Mouse (Mus musculus) CH12.LX (cell line): ENCODE results near the gene Ctnna3. TPM values are rescaled to one million over a fixed set of nuclear protein-coding genes. Genes with fewer than 3 reads are reported as not detected.

Experiments
- DNase-seq: peaks from one replicate; pipeline ENCODE4 v3.0.0-alpha.2; 2013; ENCODE audit errors: extremely low read depth
- H3K27ac ChIP-seq: 2 replicates; pipeline ENCODE4 v1.5.1; 2012; ENCODE audit warnings: low read depth, mild to moderate bottlenecking, control low read depth, moderate library complexity; ENCODE audit not compliant: insufficient read depth
- H3K27me3 ChIP-seq: replicated peaks from 2 replicates; pipeline ENCODE3; 2012; ENCODE audit warnings: inconsistent platforms
- H3K36me3 ChIP-seq, 2 experiments: replicated peaks in 1 of 2; 2 replicates each; pipeline versions ENCODE3 to v1.6.1; 2012; ENCODE audit warnings: inconsistent platforms in 1 of 2, low read length in 1 of 2, mild to moderate bottlenecking in 1 of 2, mixed read lengths in 1 of 2, moderate library complexity in 1 of 2; ENCODE audit not compliant: control insufficient read depth in 1 of 2, insufficient read depth in 1 of 2
- H3K4me1 ChIP-seq, 2 experiments: 2 replicates each; pipeline ENCODE4 v1.6.1; 2012; ENCODE audit warnings: inconsistent platforms in 1 of 2, moderate library complexity in 1 of 2; ENCODE audit not compliant: insufficient read depth in 2 of 2, control insufficient read depth in 1 of 2
- H3K4me2 ChIP-seq: 2 replicates; pipeline ENCODE4 v1.6.1; 2012; ENCODE audit warnings: low read depth, mild to moderate bottlenecking, control low read depth; ENCODE audit not compliant: poor library complexity, insufficient read depth, severe bottlenecking
- H3K4me3 ChIP-seq, 3 experiments: fragments of 150-350 bp in 1 of 3; sonication (generic) in 1 of 3; replicated peaks in 1 of 3; 2 replicates each; pipeline versions ENCODE3 to v1.5.1; 2011 to 2012; ENCODE audit warnings: low read depth in 2 of 3, low read length in 2 of 3, mild to moderate bottlenecking in 2 of 3, moderate library complexity in 2 of 3, control low read depth in 1 of 3, improper control_type of control experiment in 1 of 3, inconsistent platforms in 1 of 3, mixed read lengths in 1 of 3; ENCODE audit not compliant: poor library complexity in 1 of 3
- H3K79me2 ChIP-seq: replicated peaks from 2 replicates; pipeline ENCODE4 v1.6.1; 2012; ENCODE audit warnings: mild to moderate bottlenecking, moderate library complexity; ENCODE audit not compliant: control insufficient read depth, poor library complexity, insufficient read depth, severe bottlenecking; ENCODE audit errors: extremely low read depth
- H3K9ac ChIP-seq: 2 replicates; pipeline ENCODE4 v1.6.1; 2012; ENCODE audit warnings: low read depth, mild to moderate bottlenecking, control low read depth, moderate library complexity; ENCODE audit not compliant: insufficient read depth
- H3K9me3 ChIP-seq: replicated peaks from 2 replicates; pipeline ENCODE3; 2012; ENCODE audit warnings: low read length, inconsistent platforms, mixed read lengths
- CHD1 ChIP-seq: IDR thresholded peaks from 2 replicates; pipeline ENCODE4 v1.6.1; 2012; ENCODE audit warnings: low read depth, low read length, improper control_type of control experiment, inconsistent platforms
- E2F4 ChIP-seq: IDR thresholded peaks from 2 replicates; pipeline ENCODE4 v1.6.1; 2011; ENCODE audit warnings: low read depth, low read length, improper control_type of control experiment; ENCODE audit not compliant: insufficient replicate concordance
- EP300 ChIP-seq: IDR thresholded peaks from 2 replicates; pipeline ENCODE4 v1.6.1; 2011; ENCODE audit warnings: low read length, improper control_type of control experiment
- ETS1 ChIP-seq: conservative IDR thresholded peaks from 2 replicates; pipeline ENCODE4 v1.6.1; 2012; ENCODE audit warnings: low read depth, mild to moderate bottlenecking, inconsistent platforms, low read length, improper control_type of control experiment, moderate library complexity
- GABPA ChIP-seq: IDR thresholded peaks from 2 replicates; pipeline ENCODE4 v1.6.1; 2012; ENCODE audit warnings: low read depth, low read length, improper control_type of control experiment, inconsistent platforms; ENCODE audit not compliant: insufficient replicate concordance
- HCFC1 ChIP-seq: IDR thresholded peaks from 2 replicates; pipeline ENCODE4 v1.6.1; 2012; ENCODE audit warnings: low read depth, mild to moderate bottlenecking, inconsistent platforms, low read length, improper control_type of control experiment
- JUN ChIP-seq: IDR thresholded peaks from 2 replicates; pipeline ENCODE4 v1.6.1; 2011; ENCODE audit warnings: low read depth, mild to moderate bottlenecking, low read length, improper control_type of control experiment, moderate library complexity; ENCODE audit not compliant: insufficient read depth
- JUND ChIP-seq: conservative IDR thresholded peaks from 2 replicates; pipeline ENCODE4 v1.6.1; 2011; ENCODE audit warnings: low read depth, low read length, improper control_type of control experiment
- MAFK ChIP-seq: IDR thresholded peaks from 2 replicates; pipeline ENCODE4 v1.6.1; 2011; ENCODE audit warnings: low read length, improper control_type of control experiment; ENCODE audit not compliant: insufficient replicate concordance
- MAX ChIP-seq: IDR thresholded peaks from 2 replicates; pipeline ENCODE4 v1.6.1; 2011; ENCODE audit warnings: low read length, improper control_type of control experiment
- MEF2A ChIP-seq: IDR thresholded peaks from 2 replicates; pipeline ENCODE4 v1.6.1; 2014; ENCODE audit warnings: low read depth, mild to moderate bottlenecking, inconsistent platforms, low read length, improper control_type of control experiment, borderline replicate concordance
- NELFE ChIP-seq: IDR thresholded peaks from 2 replicates; pipeline ENCODE4 v1.6.1; 2011; ENCODE audit warnings: low read depth, low read length, improper control_type of control experiment
- NRF1 ChIP-seq: IDR thresholded peaks from 2 replicates; pipeline ENCODE4 v1.6.1; 2014; ENCODE audit warnings: low read depth, mild to moderate bottlenecking, inconsistent platforms, low read length, improper control_type of control experiment, moderate library complexity
- PAX5 ChIP-seq: IDR thresholded peaks from 2 replicates; pipeline ENCODE4 v1.6.1; 2012; ENCODE audit warnings: low read length, inconsistent platforms, mixed read lengths
- POLR2A ChIP-seq: IDR thresholded peaks from 2 replicates; pipeline ENCODE4 v1.6.1; 2011; ENCODE audit warnings: low read depth, mild to moderate bottlenecking, improper control_type of control experiment, low read length
- RAD21 ChIP-seq: IDR thresholded peaks from 2 replicates; pipeline ENCODE4 v1.6.1; 2011; ENCODE audit warnings: low read depth, mild to moderate bottlenecking, low read length, improper control_type of control experiment, moderate library complexity
- RCOR1 ChIP-seq: conservative IDR thresholded peaks from 2 replicates; pipeline ENCODE4 v1.6.1; 2012; ENCODE audit warnings: low read depth, mild to moderate bottlenecking, inconsistent platforms, low read length, improper control_type of control experiment
- SIN3A ChIP-seq: IDR thresholded peaks from 2 replicates; pipeline ENCODE4 v1.6.1; 2012; ENCODE audit warnings: low read length, improper control_type of control experiment, inconsistent platforms
- USF1 ChIP-seq: IDR thresholded peaks from 2 replicates; pipeline ENCODE4 v1.6.1; 2014; ENCODE audit warnings: low read depth, mild to moderate bottlenecking, inconsistent platforms, low read length, improper control_type of control experiment
- USF2 ChIP-seq: conservative IDR thresholded peaks from 2 replicates; pipeline ENCODE4 v1.6.1; 2011; ENCODE audit warnings: low read depth, low read length, improper control_type of control experiment
- dilution Hi-C: fragments of 300-500 bp; cut with MboI; formaldehyde crosslinking; loops from 2 replicates; pipeline ENCODE4 v1.14.3; 2020; ENCODE audit warnings: low sequenced_read_pairs; ENCODE audit not compliant: extremely low pct_unique_long_range_greater_than_20kb, extremely low pct_ligation_motif_present
- in situ Hi-C: fragments of 300-500 bp; cut with MboI; formaldehyde crosslinking; loops from 3 replicates; pipeline ENCODE4 v1.14.3; 2019; ENCODE audit warnings: low sequenced_read_pairs, low pct_ligation_motif_present, low pct_unique_long_range_greater_than_20kb, mixed read lengths
- polyA plus RNA-seq: library from polyadenylated mRNA; unstranded; fragments of >175 nt; gene quantifications from 2 replicates; pipeline ENCODE4 v1.2.1, GENCODE M21; 2012; ENCODE audit warnings: low read depth; ENCODE audit not compliant: insufficient read length
- total RNA-seq, 2 experiments: library from RNA; depleted of rRNA; stranded (reverse); fragments of 300-350 nt in 1 of 2; fragments of >200 nt in 1 of 2; gene quantifications; 2 replicates each; pipeline ENCODE4 v1.2.3; 2012 to 2014

The Ctnna3 gene
- total and polyA plus RNA-seq, 3 experiments, result 0.09 TPM; not detected in 2

DNA sequence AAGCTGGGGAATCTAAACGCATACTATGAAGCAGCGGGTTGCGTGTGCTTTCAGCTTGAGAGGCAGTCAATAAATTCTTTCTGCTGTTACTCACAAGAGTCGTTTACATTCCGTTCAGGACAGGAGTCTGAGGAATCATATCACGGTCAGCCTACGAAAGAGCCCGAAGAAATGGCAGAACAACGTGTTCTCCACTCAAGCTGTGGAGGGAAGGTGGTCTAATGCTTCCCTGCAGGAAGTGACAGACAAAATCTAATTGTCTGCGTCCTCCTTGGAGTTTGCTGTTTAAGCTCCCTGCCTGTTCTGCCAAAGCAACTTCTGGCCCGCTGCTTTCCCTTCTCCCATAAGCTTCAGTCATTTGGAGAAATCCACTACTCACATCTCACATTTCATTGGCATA is 548.2 kb downstream of the Ctnna3 start:
- no peaks in the 10 kb centered on the region for H3K4me1 ChIP-seq
- in situ Hi-C loops, result no loop called here
- dilution Hi-C loops, result no loop called here

DNA sequence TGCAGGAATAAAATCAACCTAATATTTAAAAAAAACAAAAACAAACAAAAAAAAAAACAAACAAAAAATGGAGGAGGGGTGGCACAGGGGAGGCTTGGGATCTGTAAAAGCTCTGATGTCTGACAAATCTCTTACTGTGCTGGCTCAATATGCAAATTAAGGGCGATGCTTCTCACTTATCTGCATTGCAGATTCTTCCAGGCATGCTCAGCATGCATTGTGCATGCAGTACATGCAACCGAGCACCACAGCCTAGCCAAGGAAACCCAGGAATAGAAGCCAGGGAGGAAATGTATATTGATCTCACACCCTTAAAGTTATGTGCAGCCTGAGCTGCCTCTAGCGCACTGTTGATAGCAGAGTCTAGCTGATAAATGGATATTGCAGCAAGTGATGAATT is 548.6 kb downstream of the Ctnna3 start:
- no peak for DNase-seq
- no peak for TF ChIP-seq SIN3A
- no peak for TF ChIP-seq EP300
- no peak for TF ChIP-seq NELFE
- no peak for TF ChIP-seq NRF1
- no peak for TF ChIP-seq CHD1
- no peak for TF ChIP-seq JUN
- TF ChIP-seq USF1, result no peak
- no peak for TF ChIP-seq USF2
- TF ChIP-seq RCOR1, result no peak
- TF ChIP-seq POLR2A, result no peak
- TF ChIP-seq HCFC1, result no peak
- TF ChIP-seq, all 38 proteins: peak for 0
- no peak overlapping the region for H3K27ac ChIP-seq
- no peak overlapping the region for H3K4me2 ChIP-seq
- in situ Hi-C loops, result no loop called here
- H3K4me1 ChIP-seq, result no peaks in the 10 kb centered on the region
- no peaks in the 10 kb centered on the region for H3K27me3 ChIP-seq
- dilution Hi-C loops, result no loop called here
- peaks cover 49% of the 10 kb centered on the region for H3K9me3 ChIP-seq
- no peak overlapping the region for H3K4me3 ChIP-seq
- no peak overlapping the region for H3K9ac ChIP-seq
- H3K36me3 ChIP-seq, result no peaks in the 10 kb centered on the region
- no peaks in the 10 kb centered on the region for H3K79me2 ChIP-seq

More for the DNA sequence above, 548.2 kb downstream of the Ctnna3 start:
- TF ChIP-seq E2F4 (no peak), JUN (no peak), GABPA (no peak), RCOR1 (no peak), NRF1 (no peak), ETS1 (no peak), RAD21 (no peak), MEF2A (no peak), MAX (no peak), MAFK (no peak), EP300 (no peak), PAX5 (no peak), JUND (no peak)
- Histone ChIP-seq H3K9me3 (peaks cover 49% of the 10 kb centered on the region), H3K4me2 (no peak overlapping the region), H3K36me3 (no peaks in the 10 kb centered on the region), H3K4me3 (no peak overlapping the region), H3K79me2 (no peaks in the 10 kb centered on the region), H3K27ac (no peak overlapping the region), H3K27me3 (no peaks in the 10 kb centered on the region), H3K9ac (no peak overlapping the region)
- no peak for DNase-seq
